Mouse (Mus musculus): ENCODE data around the gene Cep170b. TPM values are rescaled to one million over a fixed set of nuclear protein-coding genes. Genes with fewer than 3 reads are reported as not detected.

Cep170b gene
- polyA plus RNA-seq, 1 experiment from 2014 or later: 18.3 TPM

DNA sequence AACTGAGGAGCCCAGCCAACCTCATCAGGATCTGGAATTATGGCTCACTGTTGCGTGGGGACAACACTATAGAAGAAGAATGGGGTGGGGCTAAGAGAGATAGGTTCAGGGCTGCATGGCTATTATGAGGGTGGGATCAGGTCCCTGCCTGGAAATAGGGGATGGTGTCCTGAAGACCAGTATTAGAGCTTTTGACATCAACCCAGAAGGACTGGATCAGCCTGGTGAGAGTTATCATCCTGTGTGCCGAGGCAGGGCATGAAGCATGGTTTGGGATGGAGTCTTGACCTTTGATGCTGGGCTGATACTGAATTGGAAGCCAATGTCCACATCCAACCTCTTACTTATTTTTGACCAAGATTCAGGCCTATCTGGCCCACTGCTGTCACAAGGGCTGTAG, 49.5 kb downstream of the Cep170b start:
- Histone ChIP-seq H3K36me3 (ENCODE audit: control insufficient read depth, insufficient read depth, low read length) (no peaks in the 10 kb centered on the region), H3K4me1 (replicated peaks; ENCODE audit: control insufficient read depth, insufficient read depth, low read length) (0 out of 2 replicates have a peak, but pooled peaks cover 3% of the 10 kb centered on the region), H3K9ac (ENCODE audit: low read length) (no peak overlapping the region), H3K27me3 (replicated peaks; ENCODE audit: control insufficient read depth, insufficient read depth, low read length) (no peaks in the 10 kb centered on the region), H3K27ac (ENCODE audit: low read depth) (no peak overlapping the region), H3K4me3 (ENCODE audit: low read depth, low read length) (no peak overlapping the region), H3K4me2 (ENCODE audit: low read length) (no peak overlapping the region), H3K9me3 (ENCODE audit: control insufficient read depth, low read length) (no peaks in the 10 kb centered on the region)
- DNase-seq (ENCODE audit: low spot score) (no peak), ATAC-seq (replicated peaks; ENCODE audit: low FRiP score, low TSS enrichment, low read depth) (no peak)
- 91% methylated on average over 2 of the region's 2 CpGs for WGBS

DNA sequence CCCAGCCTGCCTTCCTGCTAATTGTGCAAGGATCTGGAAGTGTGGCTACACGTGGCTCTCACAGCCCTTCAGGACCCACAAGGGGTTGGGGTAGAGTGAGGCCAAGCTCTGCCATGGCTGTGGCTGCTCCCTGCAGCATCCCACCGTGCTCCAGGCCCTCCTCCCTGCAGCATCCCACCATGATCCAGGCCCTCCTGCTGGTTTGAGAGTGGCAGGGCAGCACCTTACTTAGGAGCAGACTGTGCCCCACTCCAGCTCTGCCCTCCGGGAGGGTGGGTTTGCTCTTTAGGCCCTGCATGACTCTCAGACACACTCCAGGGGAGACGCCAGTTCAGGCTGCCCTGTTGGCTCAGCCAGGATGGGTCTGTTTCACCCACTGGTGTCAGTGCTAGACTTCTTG, 50.1 kb downstream of the Cep170b start:
- no peak for ATAC-seq (replicated peaks; ENCODE audit: low FRiP score, low TSS enrichment, low read depth)
- H3K27ac ChIP-seq (ENCODE audit: low read depth): no peak overlapping the region
- no peak overlapping the region for H3K4me2 ChIP-seq (ENCODE audit: low read length)
- no peak overlapping the region for H3K4me3 ChIP-seq (ENCODE audit: low read depth, low read length)
- 0 out of 2 replicates have a peak, but pooled peaks cover 3% of the 10 kb centered on the region for H3K4me1 ChIP-seq (replicated peaks; ENCODE audit: control insufficient read depth, insufficient read depth, low read length)
- 75% methylated on average over 4 of the region's 4 CpGs for WGBS
- H3K9me3 ChIP-seq (ENCODE audit: control insufficient read depth, low read length): peaks cover 2% of the 10 kb centered on the region; the same call in 1 of the 2 replicates
- no peak overlapping the region for H3K9ac ChIP-seq (ENCODE audit: low read length)
- no peak for DNase-seq (ENCODE audit: low spot score)
- H3K36me3 ChIP-seq (ENCODE audit: control insufficient read depth, insufficient read depth, low read length): no peaks in the 10 kb centered on the region
- H3K27me3 ChIP-seq (replicated peaks; ENCODE audit: control insufficient read depth, insufficient read depth, low read length): no peaks in the 10 kb centered on the region

DNA sequence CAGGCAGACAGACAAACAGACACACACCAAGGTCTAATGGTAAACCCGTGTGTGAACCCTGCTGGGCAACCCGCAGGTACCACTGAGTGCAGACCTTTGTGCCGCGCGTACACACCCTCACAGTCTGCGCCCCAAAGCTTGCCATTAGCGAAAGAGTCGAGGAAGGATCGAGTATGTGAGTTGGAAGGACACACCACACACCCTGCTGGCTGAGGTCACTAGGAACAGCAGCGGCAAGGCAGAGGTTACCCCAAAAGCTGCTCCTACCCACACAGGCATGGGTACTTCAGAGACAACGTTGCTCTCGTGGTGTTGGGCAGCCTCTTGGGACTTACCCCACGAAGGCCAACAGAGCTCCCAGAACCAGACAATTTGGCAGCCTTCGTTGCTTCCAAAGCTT, 52.1 kb downstream of the Cep170b start:
- no peak overlapping the region for H3K4me2 ChIP-seq (ENCODE audit: low read length)
- no peak overlapping the region for H3K27ac ChIP-seq (ENCODE audit: low read depth)
- 0 out of 2 replicates have a peak, but pooled peaks cover 3% of the 10 kb centered on the region for H3K4me1 ChIP-seq (replicated peaks; ENCODE audit: control insufficient read depth, insufficient read depth, low read length)
- peaks cover 5% of the 10 kb centered on the region; the same call in 1 of the 2 replicates for H3K9me3 ChIP-seq (ENCODE audit: control insufficient read depth, low read length)
- 93% methylated on average over 14 of the region's 14 CpGs for WGBS
- H3K27me3 ChIP-seq (replicated peaks; ENCODE audit: control insufficient read depth, insufficient read depth, low read length): no peaks in the 10 kb centered on the region
- DNase-seq (ENCODE audit: low spot score): no peak
- no peak overlapping the region for H3K9ac ChIP-seq (ENCODE audit: low read length)
- H3K4me3 ChIP-seq (ENCODE audit: low read depth, low read length): no peak overlapping the region
- no peaks in the 10 kb centered on the region for H3K36me3 ChIP-seq (ENCODE audit: control insufficient read depth, insufficient read depth, low read length)
- no peak for ATAC-seq (replicated peaks; ENCODE audit: low FRiP score, low TSS enrichment, low read depth)

DNA sequence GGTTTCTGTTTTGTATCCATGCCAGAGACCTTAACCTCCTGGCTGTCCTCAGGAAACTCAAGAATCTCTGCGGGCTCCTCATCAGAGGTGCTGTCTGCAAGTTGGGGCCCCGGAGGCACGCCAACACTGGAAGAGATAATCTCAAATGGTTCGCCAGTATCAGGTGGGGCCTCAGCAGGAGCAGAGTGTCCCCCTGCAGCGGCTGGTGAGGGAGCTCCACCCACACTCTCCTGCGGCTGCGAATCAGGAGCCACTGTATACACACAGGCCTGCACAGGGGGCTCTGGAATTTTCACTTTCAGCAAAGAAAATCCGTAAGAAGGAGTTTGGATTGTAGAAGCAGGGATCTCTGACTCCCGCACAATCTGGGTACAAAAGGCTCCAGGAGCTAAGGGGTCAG, 53.1 kb downstream of the Cep170b start:
- Histone ChIP-seq H3K27me3 (replicated peaks; ENCODE audit: control insufficient read depth, insufficient read depth, low read length) (no peaks in the 10 kb centered on the region), H3K9me3 (ENCODE audit: control insufficient read depth, low read length) (peaks cover 5% of the 10 kb centered on the region; the same call in 1 of the 2 replicates), H3K27ac (ENCODE audit: low read depth) (no peak overlapping the region), H3K9ac (ENCODE audit: low read length) (no peak overlapping the region), H3K36me3 (ENCODE audit: control insufficient read depth, insufficient read depth, low read length) (no peaks in the 10 kb centered on the region), H3K4me1 (replicated peaks; ENCODE audit: control insufficient read depth, insufficient read depth, low read length) (0 out of 2 replicates have a peak, but pooled peaks cover 3% of the 10 kb centered on the region), H3K4me2 (ENCODE audit: low read length) (no peak overlapping the region), H3K4me3 (ENCODE audit: low read depth, low read length) (no peak overlapping the region)
- WGBS: 29% methylated on average over 9 of the region's 9 CpGs
- no peak for ATAC-seq (replicated peaks; ENCODE audit: low FRiP score, low TSS enrichment, low read depth)
- no peak for DNase-seq (ENCODE audit: low spot score)

DNA sequence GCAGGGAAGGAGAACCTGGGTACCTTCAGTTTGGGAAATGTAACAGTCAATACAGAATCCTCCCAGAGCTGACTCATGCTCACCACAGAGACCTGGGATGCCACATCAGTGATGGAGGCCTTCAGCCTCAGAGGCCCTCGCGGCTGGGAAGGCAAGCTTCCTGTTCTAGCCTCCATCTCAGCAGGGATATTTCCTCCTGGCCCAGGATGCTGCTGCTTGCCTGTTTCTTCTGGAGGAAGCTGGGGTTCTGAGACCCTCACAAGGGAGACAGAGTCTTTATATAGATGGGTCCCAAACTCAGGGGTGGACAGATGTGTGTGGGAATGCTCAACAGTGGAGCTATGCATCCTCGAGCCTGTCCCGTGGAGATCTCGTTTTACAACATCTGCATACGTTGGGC, 53.8 kb downstream of the Cep170b start:
- Histone ChIP-seq H3K4me1 (replicated peaks; ENCODE audit: control insufficient read depth, insufficient read depth, low read length) (0 out of 2 replicates have a peak, but pooled peaks cover 3% of the 10 kb centered on the region), H3K9ac (ENCODE audit: low read length) (no peak overlapping the region), H3K36me3 (ENCODE audit: control insufficient read depth, insufficient read depth, low read length) (no peaks in the 10 kb centered on the region), H3K4me3 (ENCODE audit: low read depth, low read length) (no peak overlapping the region), H3K27me3 (replicated peaks; ENCODE audit: control insufficient read depth, insufficient read depth, low read length) (no peaks in the 10 kb centered on the region), H3K27ac (ENCODE audit: low read depth) (no peak overlapping the region), H3K4me2 (ENCODE audit: low read length) (no peak overlapping the region), H3K9me3 (ENCODE audit: control insufficient read depth, low read length) (peaks cover 5% of the 10 kb centered on the region; the same call in 1 of the 2 replicates)
- DNase-seq (ENCODE audit: low spot score): no peak
- no peak for ATAC-seq (replicated peaks; ENCODE audit: low FRiP score, low TSS enrichment, low read depth)
- 83% methylated on average over 6 of the region's 6 CpGs for whole genome bisulfite sequencing

DNA sequence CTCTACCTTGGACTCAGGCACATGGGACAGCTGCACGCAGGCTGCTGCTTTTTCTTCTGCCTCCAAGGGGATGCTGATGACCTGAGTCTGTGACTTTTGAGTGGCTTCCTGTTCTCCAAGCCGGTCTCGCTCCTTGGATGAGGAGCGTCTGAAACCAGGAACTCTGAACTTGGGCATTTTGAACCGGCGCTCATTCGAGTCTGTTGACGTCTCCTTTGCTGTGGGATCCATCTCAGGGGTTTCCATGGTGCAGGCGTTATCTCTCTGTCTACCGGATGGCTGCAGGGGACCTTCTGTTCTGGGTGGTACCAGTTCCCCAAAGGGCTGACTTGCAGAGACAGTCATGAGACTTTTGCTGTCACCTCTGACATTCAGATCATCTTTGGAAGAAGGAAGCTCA, 54.2 kb downstream of the Cep170b start:
- H3K27me3 ChIP-seq (replicated peaks; ENCODE audit: control insufficient read depth, insufficient read depth, low read length): no peaks in the 10 kb centered on the region
- H3K9ac ChIP-seq (ENCODE audit: low read length): no peak overlapping the region
- 93% methylated on average over 10 of the region's 10 CpGs for WGBS
- no peaks in the 10 kb centered on the region for H3K36me3 ChIP-seq (ENCODE audit: control insufficient read depth, insufficient read depth, low read length)
- ATAC-seq (replicated peaks; ENCODE audit: low FRiP score, low TSS enrichment, low read depth): no peak
- H3K4me2 ChIP-seq (ENCODE audit: low read length): no peak overlapping the region
- no peak overlapping the region for H3K4me3 ChIP-seq (ENCODE audit: low read depth, low read length)
- H3K27ac ChIP-seq (ENCODE audit: low read depth): no peak overlapping the region
- 0 out of 2 replicates have a peak, but pooled peaks cover 3% of the 10 kb centered on the region for H3K4me1 ChIP-seq (replicated peaks; ENCODE audit: control insufficient read depth, insufficient read depth, low read length)
- H3K9me3 ChIP-seq (ENCODE audit: control insufficient read depth, low read length): peaks cover 5% of the 10 kb centered on the region; the same call in 1 of the 2 replicates
- DNase-seq (ENCODE audit: low spot score): no peak

DNA sequence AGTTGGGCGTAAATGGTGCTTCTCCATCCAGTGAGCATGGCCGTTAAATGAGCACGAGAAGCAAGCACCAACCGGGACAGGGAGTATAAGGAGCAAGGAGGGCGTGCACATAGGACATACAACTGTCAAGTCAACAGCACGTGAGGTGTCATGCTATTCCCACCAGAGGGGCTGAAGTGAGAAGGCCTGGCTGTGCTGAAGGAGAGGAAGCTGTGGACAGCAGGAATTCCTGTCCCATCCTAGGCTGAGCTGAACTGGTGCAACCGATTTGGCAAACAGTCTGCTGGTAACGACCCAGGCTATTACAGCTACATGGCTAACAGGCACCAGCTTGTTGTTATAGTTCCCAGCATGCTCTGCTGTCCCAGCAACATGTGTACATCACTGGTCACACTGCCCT, 70.8 kb downstream of the Cep170b start:
- no peak overlapping the region for H3K9ac ChIP-seq (ENCODE audit: low read length)
- no peak for ATAC-seq (replicated peaks; ENCODE audit: low FRiP score, low TSS enrichment, low read depth)
- H3K27ac ChIP-seq (ENCODE audit: low read depth): no peak overlapping the region
- no peaks in the 10 kb centered on the region for H3K9me3 ChIP-seq (ENCODE audit: control insufficient read depth, low read length)
- no peak overlapping the region for H3K4me2 ChIP-seq (ENCODE audit: low read length)
- WGBS: 66% methylated on average over 8 of the region's 8 CpGs
- no peaks in the 10 kb centered on the region for H3K27me3 ChIP-seq (replicated peaks; ENCODE audit: control insufficient read depth, insufficient read depth, low read length)
- no peak for DNase-seq (ENCODE audit: low spot score)
- peaks cover 30% of the 10 kb centered on the region for H3K4me1 ChIP-seq (replicated peaks; ENCODE audit: control insufficient read depth, insufficient read depth, low read length)
- H3K36me3 ChIP-seq (ENCODE audit: control insufficient read depth, insufficient read depth, low read length): no peaks in the 10 kb centered on the region
- no peak overlapping the region for H3K4me3 ChIP-seq (ENCODE audit: low read depth, low read length)

DNA sequence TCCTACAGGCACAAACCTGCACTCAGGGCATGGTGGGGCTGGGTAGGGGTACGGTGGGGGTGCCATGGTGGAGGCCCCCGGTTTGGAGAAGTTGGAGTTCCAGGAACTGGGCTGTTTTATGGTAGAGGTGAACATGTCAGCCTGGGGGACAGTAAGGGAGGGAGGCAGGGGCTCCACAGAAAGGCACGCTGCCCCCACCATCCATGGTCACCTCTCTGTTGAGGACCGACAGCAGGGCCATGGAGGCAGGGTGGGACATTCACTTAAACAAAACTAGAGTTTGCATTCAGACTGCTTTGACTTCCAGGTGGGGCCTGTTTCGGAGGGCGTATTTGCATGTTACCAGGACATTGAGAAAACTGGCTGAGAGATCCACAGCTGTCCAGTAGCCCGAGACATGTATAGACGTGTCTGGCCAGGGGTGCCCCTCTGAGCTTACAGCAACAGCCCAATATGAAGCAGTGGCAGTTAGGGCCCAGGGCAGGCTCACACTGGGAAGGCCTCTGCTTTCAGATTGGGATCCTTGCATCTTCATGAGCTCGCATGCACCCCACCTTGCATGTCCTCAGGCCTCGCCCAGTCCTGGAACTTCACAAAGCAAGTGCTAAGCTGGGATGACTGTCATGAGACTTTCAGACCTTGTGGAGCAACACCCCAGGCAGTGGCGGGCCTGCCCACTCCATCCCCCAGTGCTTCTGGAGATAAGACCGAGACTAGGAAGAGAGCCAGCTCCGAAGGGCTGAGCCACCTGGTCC, 73.5 kb downstream of the Cep170b start:
- Histone ChIP-seq H3K4me1 (replicated peaks; ENCODE audit: control insufficient read depth, insufficient read depth, low read length) (peaks cover 53% of the 10 kb centered on the region), H3K9ac (ENCODE audit: low read length) (no peak overlapping the region), H3K36me3 (ENCODE audit: control insufficient read depth, insufficient read depth, low read length) (no peaks in the 10 kb centered on the region), H3K27me3 (replicated peaks; ENCODE audit: control insufficient read depth, insufficient read depth, low read length) (no peaks in the 10 kb centered on the region), H3K4me3 (ENCODE audit: low read depth, low read length) (no peak overlapping the region), H3K4me2 (ENCODE audit: low read length) (peak overlapping the region; percentile 36; the same call in 1 of the 2 replicates), H3K27ac (ENCODE audit: low read depth) (0 out of 2 replicates have a peak overlapping the region, but pooled peaks have one; percentile 22), H3K9me3 (ENCODE audit: control insufficient read depth, low read length) (no peaks in the 10 kb centered on the region)
- no peak; the same call in 1 of the 2 replicates for ATAC-seq (replicated peaks; ENCODE audit: low FRiP score, low TSS enrichment, low read depth)
- DNase-seq (ENCODE audit: low spot score): no peak
- WGBS: 64% methylated on average over 13 of the region's 13 CpGs
